Mouse (Mus musculus) liver, embryonic 14.5 days (tissue): ENCODE measurements around the gene Dpf2.

Experiments
- CTCF ChIP-seq: IDR thresholded peaks from 2 replicates; pipeline ENCODE4 v1.5.1; 2016; ENCODE audit warnings: antibody characterized with exemption, low read depth, control low read depth
- EP300 ChIP-seq: IDR thresholded peaks from 2 replicates; pipeline ENCODE4 v1.6.1; 2016; ENCODE audit warnings: antibody characterized with exemption, low read depth

DNA sequence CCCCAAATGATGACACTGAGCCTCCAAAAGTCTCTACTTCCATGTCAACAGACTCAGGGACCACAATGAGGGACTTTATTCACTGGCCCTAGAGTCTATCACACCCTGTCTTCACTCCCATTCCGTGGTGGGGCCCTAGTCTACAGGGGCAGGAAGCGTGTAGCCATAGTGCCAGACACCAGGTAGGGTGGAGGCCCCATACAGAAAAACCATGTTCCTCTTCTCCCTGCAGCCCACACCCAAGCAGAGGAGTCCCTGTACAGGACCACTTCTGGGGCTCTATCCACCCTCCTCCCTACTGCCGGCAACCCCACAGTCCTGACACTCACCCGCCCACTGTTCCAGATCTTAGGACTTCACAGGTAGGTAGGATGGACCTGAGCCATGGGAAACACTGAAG lies 40.3 kb downstream of the Dpf2 start:
- TF ChIP-seq EP300: no peak
- TF ChIP-seq CTCF: no peak
